Mouse (Mus musculus) mouse trophoblast stem cell (cell line): ENCODE data around the gene Btbd6.

Experiments used
- in situ Hi-C, 2 experiments: fragments of 300-500 bp; cut with MseI, MboI; formaldehyde crosslinking; loops; 2 replicates in 1 of 2; 3 replicates in 1 of 2; pipeline ENCODE4 v1.15.1; 2025

Gene Btbd6

GRCm38 (mm10) chr12:112952926-112953565 lies 23.2 kb upstream of the Btbd6 start:
- in situ Hi-C loops, result no loop called here

- in situ Hi-C loops, result no loop called here
These were observed 20.5 kb upstream of the Btbd6 start for GRCm38 (mm10) chr12:112955800-112956199.

- in situ Hi-C loops, result no loop called here
These were observed 18.0 kb upstream of the Btbd6 start for GRCm38 (mm10) chr12:112958303-112958702.

- in situ Hi-C loops, result no loop called here
These were observed 16.9 kb upstream of the Btbd6 start for GRCm38 (mm10) chr12:112959421-112959820.

- in situ Hi-C loops, result no loop called here
These were observed 14.9 kb upstream of the Btbd6 start for GRCm38 (mm10) chr12:112961428-112961827.

- in situ Hi-C loops, result no loop called here
These were observed 14.4 kb upstream of the Btbd6 start for GRCm38 (mm10) chr12:112961872-112962271.

GRCm38 (mm10) chr12:112965783-112966182 lies 10.5 kb upstream of the Btbd6 start:
- in situ Hi-C loops, result no loop called here

GRCm38 (mm10) chr12:112968943-112969342 lies 7.3 kb upstream of the Btbd6 start:
- in situ Hi-C loops, result no loop called here

- in situ Hi-C loops, result no loop called here
These were observed 6.7 kb upstream of the Btbd6 start for GRCm38 (mm10) chr12:112969616-112970015.

- in situ Hi-C loops, result no loop called here
These were observed 1.5 kb upstream of the Btbd6 start for GRCm38 (mm10) chr12:112974736-112975135.

- in situ Hi-C loops, result no loop called here
These were observed 874 bp downstream of the Btbd6 start for GRCm38 (mm10) chr12:112977156-112977555.

- in situ Hi-C loops, result no loop called here
These were observed 5.7 kb downstream of the Btbd6 start for GRCm38 (mm10) chr12:112982031-112982430.

- in situ Hi-C loops, result no loop called here
These were observed 9.1 kb downstream of the Btbd6 start for GRCm38 (mm10) chr12:112985346-112985745.

- in situ Hi-C loops, result no loop called here
These were observed 11.6 kb downstream of the Btbd6 start for GRCm38 (mm10) chr12:112987877-112988276.

GRCm38 (mm10) chr12:112990706-112991405 lies 14.6 kb downstream of the Btbd6 start:
- in situ Hi-C loops, result no loop called here

- in situ Hi-C loops, result no loop called here
These were observed 15.2 kb downstream of the Btbd6 start for GRCm38 (mm10) chr12:112991444-112991843.

- in situ Hi-C loops, result no loop called here
These were observed 17.9 kb downstream of the Btbd6 start for GRCm38 (mm10) chr12:112994153-112994552.

- in situ Hi-C loops, result no loop called here
These were observed 23.4 kb downstream of the Btbd6 start for GRCm38 (mm10) chr12:112999569-113000293.

GRCm38 (mm10) chr12:113000294-113001132 lies 24.2 kb downstream of the Btbd6 start, which contains the start of gene Brf1:
Gene Brf1, minus strand, starts transcription at chr12:113000704.
- in situ Hi-C loops, result no loop called here

GRCm38 (mm10) chr12:113001133-113001474 lies 24.8 kb downstream of the Btbd6 start:
- in situ Hi-C loops, result no loop called here

GRCm38 (mm10) chr12:113002667-113003066 lies 26.4 kb downstream of the Btbd6 start:
- in situ Hi-C loops, result no loop called here

- in situ Hi-C loops, result no loop called here
These were observed 27.7 kb downstream of the Btbd6 start for GRCm38 (mm10) chr12:113004011-113004410.
